Mouse (Mus musculus) midbrain, embryonic 14.5 days (tissue): Measurements from ENCODE around the gene Polr3c. TPM values are rescaled to one million over a fixed set of nuclear protein-coding genes. Genes with fewer than 3 reads are reported as not detected.

Experiments
- ATAC-seq: fragments of 200-750 bp; cut with Nextera tagmentation; 2 replicates; pipeline ENCODE4 v1.8.0; 2017; ENCODE audit warnings: moderate number of reproducible peaks, moderate library complexity; ENCODE audit not compliant: low FRiP score, low TSS enrichment
- DNase-seq: peaks from one replicate; pipeline ENCODE4 v3.0.0-alpha.2; 2015
- H3K27ac ChIP-seq: fragments of 300-500 bp; sonication (generic); replicated peaks from 2 replicates; pipeline ENCODE4 v1.5.1; 2014; ENCODE audit warnings: mild to moderate bottlenecking, low read depth, low read length, moderate library complexity
- H3K27me3 ChIP-seq: fragments of 300-500 bp; sonication (generic); 2 replicates; pipeline ENCODE4 v1.6.1; 2014; ENCODE audit warnings: low read length, control low read depth, mixed read lengths; ENCODE audit not compliant: control insufficient read depth, insufficient read depth
- H3K36me3 ChIP-seq: fragments of 300-500 bp; sonication (generic); 2 replicates; pipeline ENCODE4 v1.6.1; 2014; ENCODE audit warnings: low read length, control low read depth; ENCODE audit not compliant: control insufficient read depth, insufficient read depth
- H3K4me1 ChIP-seq: fragments of 300-500 bp; sonication (generic); 2 replicates; pipeline ENCODE4 v1.6.1; 2014; ENCODE audit warnings: mild to moderate bottlenecking, antibody characterized with exemption, low read length, control low read depth; ENCODE audit not compliant: control insufficient read depth, insufficient read depth
- H3K4me2 ChIP-seq: fragments of 300-500 bp; sonication (generic); 2 replicates; pipeline ENCODE4 v1.6.1; 2014; ENCODE audit warnings: mild to moderate bottlenecking, low read length, moderate library complexity
- H3K4me3 ChIP-seq: fragments of 300-500 bp; sonication (generic); replicated peaks from 2 replicates; pipeline ENCODE4 v1.5.1; 2014; ENCODE audit warnings: low read depth, low read length
- H3K9ac ChIP-seq: fragments of 300-500 bp; sonication (generic); replicated peaks from 2 replicates; pipeline ENCODE4 v1.6.1; 2014; ENCODE audit warnings: mild to moderate bottlenecking, low read length, moderate library complexity
- H3K9me3 ChIP-seq: fragments of 300-500 bp; sonication (generic); 2 replicates; pipeline ENCODE4 v1.6.1; 2016; ENCODE audit warnings: low read length, control low read depth, mixed read lengths; ENCODE audit not compliant: control insufficient read depth
- WGBS: fragments of 180-500 bp; shearing (Covaris S2); extraction: QIAGEN DNeasy Blood & Tissue Kit; methylation state at CpG from one replicate; pipeline ENCODE4 v1.1.7; 2014; 5-methylcytosine and 5-hydroxymethylcytosine counted together
- polyA plus RNA-seq: library from polyadenylated mRNA; unstranded; fragments of >200 nt; fragmentation: Nextera tagmentation; extraction: Ambion mirVana; gene quantifications from 2 replicates; pipeline ENCODE4 v1.2.1, GENCODE M21; 2014

Gene Polr3c
- polyA plus RNA-seq, 1 experiment from 2014 or later = 28.7 TPM

GRCm38 (mm10) chr3:96727828-96728633, 603 bp upstream of the Polr3c start:
- ATAC-seq = peak; percentile 36
- Histone ChIP-seq H3K27ac (peak overlapping the region; percentile 84), H3K4me1 (peaks cover 31% of the 10 kb centered on the region), H3K4me2 (peak overlapping the region; percentile 79), H3K27me3 (no peaks in the 10 kb centered on the region), H3K9me3 (no peaks in the 10 kb centered on the region), H3K9ac (peak overlapping the region; percentile 86), H3K36me3 (peaks cover 11% of the 10 kb centered on the region; the same call in 1 of the 2 replicates), H3K4me3 (peak overlapping the region; percentile 90)
- WGBS = under 1% methylated on average over 42 of the region's 42 CpGs
- DNase-seq = no peak

GRCm38 (mm10) chr3:96719173-96719572, 8.3 kb downstream of the Polr3c start:
- DNase-seq (peak; percentile 66), ATAC-seq (no peak)
- Histone ChIP-seq H3K4me1 (no peaks in the 10 kb centered on the region), H3K9ac (no peak overlapping the region), H3K27ac (no peak overlapping the region), H3K4me2 (no peak overlapping the region), H3K36me3 (peaks cover 57% of the 10 kb centered on the region), H3K9me3 (no peaks in the 10 kb centered on the region), H3K27me3 (no peaks in the 10 kb centered on the region), H3K4me3 (no peak overlapping the region)
- 33% methylated on average over 14 of the region's 14 CpGs for WGBS

GRCm38 (mm10) chr3:96715854-96716253, 11.6 kb downstream of the Polr3c start:
- ATAC-seq = no peak
- Histone ChIP-seq H3K9ac (no peak overlapping the region), H3K4me3 (no peak overlapping the region), H3K27ac (no peak overlapping the region), H3K9me3 (no peaks in the 10 kb centered on the region), H3K27me3 (no peaks in the 10 kb centered on the region), H3K4me1 (no peaks in the 10 kb centered on the region), H3K36me3 (peaks cover 69% of the 10 kb centered on the region), H3K4me2 (no peak overlapping the region)
- WGBS = 91% methylated on average over 2 of the region's 2 CpGs
- DNase-seq = no peak

GRCm38 (mm10) chr3:96714286-96714685, 13.1 kb downstream of the Polr3c start:
- ATAC-seq (no peak), DNase-seq (no peak)
- Histone ChIP-seq H3K4me3 (no peak overlapping the region), H3K9me3 (no peaks in the 10 kb centered on the region), H3K9ac (no peak overlapping the region), H3K4me1 (no peaks in the 10 kb centered on the region), H3K27ac (no peak overlapping the region), H3K4me2 (no peak overlapping the region), H3K27me3 (no peaks in the 10 kb centered on the region), H3K36me3 (peaks cover 79% of the 10 kb centered on the region)
- WGBS = 96% methylated on average over 5 of the region's 5 CpGs

GRCm38 (mm10) chr3:96708684-96709064, 18.8 kb downstream of the Polr3c start:
- ATAC-seq (no peak), DNase-seq (no peak)
- H3K4me2 ChIP-seq = peak overlapping the region; percentile 92
- 45% methylated on average over 2 of the region's 2 CpGs for WGBS
- no peaks in the 10 kb centered on the region for H3K9me3 ChIP-seq
- no peak overlapping the region for H3K27ac ChIP-seq
- peaks cover 49% of the 10 kb centered on the region for H3K36me3 ChIP-seq
- H3K4me1 ChIP-seq = 0 out of 2 replicates have a peak, but pooled peaks cover 4% of the 10 kb centered on the region
- 0 out of 2 replicates have a peak overlapping the region, but pooled peaks have one; percentile 42 for H3K4me3 ChIP-seq
- peak overlapping the region; percentile 64; the same call in 1 of the 2 replicates for H3K9ac ChIP-seq
- H3K27me3 ChIP-seq = peaks cover 5% of the 10 kb centered on the region; the same call in 1 of the 2 replicates

- WGBS = 5% methylated on average over 42 of the region's 42 CpGs
Observed at GRCm38 (mm10) chr3:96707903-96708683, 19.3 kb downstream of the Polr3c start, which contains the start of gene Nudt17. Gene Nudt17, minus strand, starts transcription at chr3:96708562.

GRCm38 (mm10) chr3:96706984-96707383, 20.4 kb downstream of the Polr3c start:
- WGBS = 75% methylated on average over 7 of the region's 7 CpGs
- H3K4me3 ChIP-seq = no peak overlapping the region
- H3K27ac ChIP-seq = no peak overlapping the region
- H3K36me3 ChIP-seq = peaks cover 43% of the 10 kb centered on the region
- ATAC-seq (no peak), DNase-seq (no peak)
- H3K4me2 ChIP-seq = no peak overlapping the region
- no peak overlapping the region for H3K9ac ChIP-seq
- no peaks in the 10 kb centered on the region for H3K9me3 ChIP-seq
- peaks cover 5% of the 10 kb centered on the region; the same call in 1 of the 2 replicates for H3K27me3 ChIP-seq
- 0 out of 2 replicates have a peak, but pooled peaks cover 4% of the 10 kb centered on the region for H3K4me1 ChIP-seq

More at GRCm38 (mm10) chr3:96707903-96708683, 19.3 kb downstream of the Polr3c start, which contains the start of gene Nudt17:
- peaks cover 49% of the 10 kb centered on the region for H3K36me3 ChIP-seq
- peak within 1 kb of the TSS; percentile 92 for H3K4me2 ChIP-seq
- H3K4me1 ChIP-seq = 0 out of 2 replicates have a peak, but pooled peaks cover 4% of the 10 kb centered on the region
- DNase-seq = peak; percentile 92
- no peak within 1 kb of the TSS for H3K27ac ChIP-seq
- H3K9ac ChIP-seq = peak within 1 kb of the TSS; percentile 64
- peaks cover 5% of the 10 kb centered on the region; the same call in 1 of the 2 replicates for H3K27me3 ChIP-seq
- peak within 1 kb of the TSS; percentile 42 for H3K4me3 ChIP-seq
- peak; percentile 84 for ATAC-seq
- no peaks in the 10 kb centered on the region for H3K9me3 ChIP-seq

- Histone ChIP-seq H3K9me3 (no peaks in the 10 kb centered on the region), H3K4me3 (no peak overlapping the region), H3K4me2 (no peak overlapping the region), H3K27me3 (peaks cover 5% of the 10 kb centered on the region; the same call in 1 of the 2 replicates), H3K36me3 (peaks cover 42% of the 10 kb centered on the region), H3K9ac (no peak overlapping the region), H3K27ac (no peak overlapping the region), H3K4me1 (0 out of 2 replicates have a peak, but pooled peaks cover 4% of the 10 kb centered on the region)
- 94% methylated on average over 11 of the region's 11 CpGs for WGBS
- DNase-seq = no peak
- no peak for ATAC-seq
Observed at GRCm38 (mm10) chr3:96706217-96706616, 21.2 kb downstream of the Polr3c start.
